Mouse (Mus musculus): ENCODE results near the gene Ablim1. TPM values are rescaled to one million over a fixed set of nuclear protein-coding genes. Genes with fewer than 3 reads are reported as not detected.
A peak's percentile ranks its signal among the peaks of the same experiment; 100 is the strongest.

Gene Ablim1
- polyA plus RNA-seq, 1 experiment from 2014 or later: 30.2 TPM

DNA sequence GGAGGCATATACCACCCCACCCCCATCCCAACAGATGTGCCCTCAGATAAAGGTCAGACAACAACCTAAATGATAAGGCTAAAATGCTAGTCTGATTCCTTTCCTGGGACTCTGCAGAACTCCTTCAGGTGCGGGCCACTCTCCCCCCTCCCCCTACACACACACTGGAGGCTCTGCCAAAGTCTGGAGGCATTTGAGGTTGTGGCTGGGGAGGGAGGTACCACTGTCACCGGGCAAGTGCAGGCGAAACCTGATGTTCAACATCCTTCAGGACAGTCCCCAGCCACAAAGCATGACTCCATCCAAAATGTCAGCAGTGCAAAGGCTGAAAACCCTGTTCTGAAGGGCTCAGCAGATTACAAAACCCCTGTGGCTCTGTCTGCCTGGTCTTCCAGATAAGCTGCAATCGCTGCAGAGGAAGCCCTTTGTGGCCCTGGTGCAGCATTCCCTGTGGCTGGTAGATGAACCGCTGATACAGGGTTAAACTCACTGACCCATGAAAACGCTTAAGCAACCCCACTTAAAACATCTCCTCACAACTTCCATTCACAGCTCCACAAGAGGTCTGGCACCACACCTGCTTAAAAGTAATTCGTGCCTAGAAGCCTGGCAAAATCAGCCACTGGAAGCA, 197.7 kb downstream of the Ablim1 start:
- 12% methylated on average over 7 of the region's 7 CpGs for WGBS
- DNase-seq (ENCODE audit: low spot score) (no peak), ATAC-seq (replicated peaks; ENCODE audit: low FRiP score, low TSS enrichment, low read depth) (no peak)
- Histone ChIP-seq H3K4me1 (replicated peaks; ENCODE audit: control insufficient read depth, insufficient read depth, low read length) (peaks cover 48% of the 10 kb centered on the region), H3K9me3 (ENCODE audit: control insufficient read depth, low read length) (no peaks in the 10 kb centered on the region), H3K9ac (ENCODE audit: low read length) (no peak overlapping the region), H3K4me3 (ENCODE audit: low read depth, low read length) (peak overlapping the region; percentile 39), H3K4me2 (ENCODE audit: low read length) (peak overlapping the region; percentile 61), H3K36me3 (ENCODE audit: control insufficient read depth, insufficient read depth, low read length) (no peaks in the 10 kb centered on the region), H3K27ac (ENCODE audit: low read depth) (0 out of 2 replicates have a peak overlapping the region, but pooled peaks have one; percentile 14), H3K27me3 (replicated peaks; ENCODE audit: control insufficient read depth, insufficient read depth, low read length) (no peaks in the 10 kb centered on the region)

DNA sequence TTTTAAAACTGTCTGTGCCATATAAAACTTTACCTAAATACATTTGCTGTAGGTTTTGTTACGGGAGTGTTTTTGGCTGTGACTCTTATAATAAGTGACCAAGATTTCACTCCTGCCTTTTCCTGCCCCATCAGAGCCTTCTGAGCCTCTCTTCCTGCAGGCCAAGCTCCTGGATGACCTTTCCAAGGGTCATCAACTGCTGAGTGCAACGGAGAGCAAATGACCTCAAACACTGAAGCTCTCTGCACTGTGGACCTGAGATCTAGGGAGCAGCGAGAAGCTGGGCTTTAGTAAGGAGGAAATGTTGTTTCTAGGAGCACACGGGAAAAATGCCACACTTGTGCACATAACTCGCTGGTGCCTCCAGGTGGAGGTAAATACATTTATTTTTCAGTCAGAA, 199.0 kb downstream of the Ablim1 start:
- no peaks in the 10 kb centered on the region for H3K9me3 ChIP-seq (ENCODE audit: control insufficient read depth, low read length)
- H3K4me1 ChIP-seq (replicated peaks; ENCODE audit: control insufficient read depth, insufficient read depth, low read length): peaks cover 48% of the 10 kb centered on the region

DNA sequence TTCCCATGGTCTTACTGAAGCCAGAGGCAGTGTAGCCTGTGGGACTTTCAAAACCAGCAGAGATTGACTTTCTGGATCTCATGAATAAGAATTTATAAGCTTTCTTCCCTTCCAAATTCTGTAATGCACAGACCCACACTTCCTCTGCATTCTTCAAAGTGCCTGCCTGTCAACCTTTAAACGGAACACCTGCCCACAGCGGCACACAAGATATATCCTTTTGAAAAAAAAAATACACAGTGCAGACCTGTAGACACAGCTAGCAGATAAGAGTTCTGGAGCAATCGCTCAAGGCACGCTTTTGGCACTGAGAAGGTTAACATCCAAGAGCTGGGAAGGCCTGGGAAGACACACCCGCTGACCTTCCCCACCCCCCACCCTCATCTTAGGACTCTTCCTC, 199.8 kb downstream of the Ablim1 start:
- H3K9ac ChIP-seq (ENCODE audit: low read length): no peak overlapping the region
- peaks cover 48% of the 10 kb centered on the region for H3K4me1 ChIP-seq (replicated peaks; ENCODE audit: control insufficient read depth, insufficient read depth, low read length)
- no peaks in the 10 kb centered on the region for H3K9me3 ChIP-seq (ENCODE audit: control insufficient read depth, low read length)
- no peak for ATAC-seq (replicated peaks; ENCODE audit: low FRiP score, low TSS enrichment, low read depth)
- no peak overlapping the region for H3K27ac ChIP-seq (ENCODE audit: low read depth)
- 28% methylated on average over 5 of the region's 5 CpGs for WGBS
- no peaks in the 10 kb centered on the region for H3K36me3 ChIP-seq (ENCODE audit: control insufficient read depth, insufficient read depth, low read length)
- DNase-seq (ENCODE audit: low spot score): no peak
- H3K27me3 ChIP-seq (replicated peaks; ENCODE audit: control insufficient read depth, insufficient read depth, low read length): no peaks in the 10 kb centered on the region
- H3K4me3 ChIP-seq (ENCODE audit: low read depth, low read length): no peak overlapping the region
- H3K4me2 ChIP-seq (ENCODE audit: low read length): no peak overlapping the region

More for the DNA sequence above, 199.0 kb downstream of the Ablim1 start:
- no peak overlapping the region for H3K27ac ChIP-seq (ENCODE audit: low read depth)
- H3K36me3 ChIP-seq (ENCODE audit: control insufficient read depth, insufficient read depth, low read length): no peaks in the 10 kb centered on the region
- WGBS: 52% methylated on average over 5 of the region's 5 CpGs
- ATAC-seq (replicated peaks; ENCODE audit: low FRiP score, low TSS enrichment, low read depth) (no peak), DNase-seq (ENCODE audit: low spot score) (no peak)
- no peak overlapping the region for H3K9ac ChIP-seq (ENCODE audit: low read length)
- H3K4me3 ChIP-seq (ENCODE audit: low read depth, low read length): no peak overlapping the region
- H3K27me3 ChIP-seq (replicated peaks; ENCODE audit: control insufficient read depth, insufficient read depth, low read length): no peaks in the 10 kb centered on the region
- H3K4me2 ChIP-seq (ENCODE audit: low read length): no peak overlapping the region

DNA sequence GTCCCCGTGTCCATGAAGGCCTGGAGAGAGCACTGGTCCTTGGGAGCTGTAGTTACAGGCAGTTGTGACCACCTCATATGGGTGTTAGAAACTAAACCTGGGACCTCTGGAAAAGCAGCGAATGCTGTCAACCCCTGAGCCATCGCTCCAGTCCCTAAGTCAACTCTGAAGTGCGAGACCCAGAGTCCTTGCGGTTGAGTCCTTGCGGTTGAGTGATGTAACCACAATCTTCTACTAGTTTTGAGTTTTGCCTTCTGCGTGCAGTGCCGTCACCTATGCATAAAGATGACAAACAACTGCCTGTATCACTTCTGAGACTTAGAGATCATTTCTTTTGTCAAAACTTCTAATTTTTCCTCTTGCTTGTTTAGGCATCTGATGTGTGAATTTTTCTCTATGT, 200.7 kb downstream of the Ablim1 start:
- 95% methylated on average over 8 of the region's 8 CpGs for WGBS
- DNase-seq (ENCODE audit: low spot score) (no peak), ATAC-seq (replicated peaks; ENCODE audit: low FRiP score, low TSS enrichment, low read depth) (no peak)
- no peak overlapping the region for H3K4me2 ChIP-seq (ENCODE audit: low read length)
- H3K36me3 ChIP-seq (ENCODE audit: control insufficient read depth, insufficient read depth, low read length): no peaks in the 10 kb centered on the region
- peaks cover 41% of the 10 kb centered on the region for H3K4me1 ChIP-seq (replicated peaks; ENCODE audit: control insufficient read depth, insufficient read depth, low read length)
- no peak overlapping the region for H3K9ac ChIP-seq (ENCODE audit: low read length)
- no peak overlapping the region for H3K4me3 ChIP-seq (ENCODE audit: low read depth, low read length)
- H3K27me3 ChIP-seq (replicated peaks; ENCODE audit: control insufficient read depth, insufficient read depth, low read length): no peaks in the 10 kb centered on the region
- no peak overlapping the region for H3K27ac ChIP-seq (ENCODE audit: low read depth)
- H3K9me3 ChIP-seq (ENCODE audit: control insufficient read depth, low read length): no peaks in the 10 kb centered on the region

DNA sequence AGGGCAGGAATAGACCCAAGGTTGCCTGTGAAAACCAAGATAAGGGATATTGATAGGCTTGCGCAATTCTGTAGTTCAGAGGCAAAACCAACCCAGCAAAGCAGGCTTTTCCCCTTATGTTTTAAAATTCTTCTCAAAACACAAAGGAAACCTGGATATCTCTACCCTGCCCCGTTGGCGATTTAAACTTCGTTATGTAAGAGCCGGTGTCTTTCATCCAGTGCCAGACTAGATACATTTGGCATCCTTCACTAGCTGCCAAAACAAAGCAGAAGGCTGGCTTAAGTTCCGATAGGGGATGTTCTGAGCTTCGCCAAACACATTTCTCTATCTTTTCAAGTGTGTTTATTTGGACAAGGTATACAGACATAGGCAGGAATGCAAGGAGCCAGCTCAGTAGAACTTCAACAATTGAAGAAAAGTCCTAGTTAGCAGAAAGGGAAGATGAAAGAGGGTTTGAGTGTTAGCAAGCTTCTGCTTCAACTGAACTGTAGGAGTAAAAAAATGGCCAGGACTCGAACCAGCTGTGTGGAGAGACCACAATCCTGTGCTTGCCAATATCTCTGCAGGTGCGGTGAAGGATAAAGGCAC, 201.8 kb downstream of the Ablim1 start:
- Histone ChIP-seq H3K4me3 (ENCODE audit: low read depth, low read length) (no peak overlapping the region), H3K4me2 (ENCODE audit: low read length) (no peak overlapping the region), H3K4me1 (replicated peaks; ENCODE audit: control insufficient read depth, insufficient read depth, low read length) (peaks cover 32% of the 10 kb centered on the region), H3K36me3 (ENCODE audit: control insufficient read depth, insufficient read depth, low read length) (no peaks in the 10 kb centered on the region), H3K27ac (ENCODE audit: low read depth) (peak overlapping the region; percentile 10; the same call in 1 of the 2 replicates), H3K9ac (ENCODE audit: low read length) (no peak overlapping the region), H3K27me3 (replicated peaks; ENCODE audit: control insufficient read depth, insufficient read depth, low read length) (no peaks in the 10 kb centered on the region), H3K9me3 (ENCODE audit: control insufficient read depth, low read length) (no peaks in the 10 kb centered on the region)
- WGBS: 23% methylated on average over 9 of the region's 9 CpGs
- DNase-seq (ENCODE audit: low spot score) (peak; percentile 77), ATAC-seq (replicated peaks; ENCODE audit: low FRiP score, low TSS enrichment, low read depth) (no peak)

DNA sequence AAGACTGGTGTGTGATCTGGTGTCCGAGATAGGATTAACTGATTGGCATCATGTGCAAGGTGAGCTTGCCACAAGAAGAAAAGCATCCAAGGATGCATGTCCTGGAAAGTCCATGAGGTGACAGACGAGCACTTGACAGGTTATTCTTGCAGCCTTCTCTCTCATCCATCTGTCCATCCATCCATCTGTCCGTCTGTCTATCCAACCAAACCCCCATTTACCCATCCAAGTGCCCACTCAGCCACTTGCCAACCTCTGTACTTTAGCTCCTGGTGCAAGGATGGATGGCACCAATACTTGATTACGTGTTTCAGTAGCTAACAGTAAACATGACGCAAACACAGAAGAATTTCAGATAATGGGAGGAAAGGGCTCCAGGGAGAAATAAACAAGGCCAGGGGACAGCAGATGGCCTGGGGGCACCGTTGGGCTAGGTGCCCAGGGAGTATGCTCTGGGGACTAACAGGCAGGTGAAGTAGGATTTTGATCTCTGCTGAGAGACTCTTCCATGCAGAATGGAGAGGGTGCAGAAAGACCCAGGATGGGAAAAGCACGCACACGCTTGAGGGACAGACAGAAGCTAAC, 202.4 kb downstream of the Ablim1 start:
- no peak overlapping the region for H3K9ac ChIP-seq (ENCODE audit: low read length)
- no peak for ATAC-seq (replicated peaks; ENCODE audit: low FRiP score, low TSS enrichment, low read depth)
- no peak for DNase-seq (ENCODE audit: low spot score)
- peaks cover 26% of the 10 kb centered on the region for H3K4me1 ChIP-seq (replicated peaks; ENCODE audit: control insufficient read depth, insufficient read depth, low read length)
- H3K4me3 ChIP-seq (ENCODE audit: low read depth, low read length): no peak overlapping the region
- no peak overlapping the region; the same call in 1 of the 2 replicates for H3K27ac ChIP-seq (ENCODE audit: low read depth)
- H3K4me2 ChIP-seq (ENCODE audit: low read length): no peak overlapping the region
- WGBS: 75% methylated on average over 8 of the region's 8 CpGs
- H3K36me3 ChIP-seq (ENCODE audit: control insufficient read depth, insufficient read depth, low read length): no peaks in the 10 kb centered on the region
- no peaks in the 10 kb centered on the region for H3K9me3 ChIP-seq (ENCODE audit: control insufficient read depth, low read length)
- no peaks in the 10 kb centered on the region for H3K27me3 ChIP-seq (replicated peaks; ENCODE audit: control insufficient read depth, insufficient read depth, low read length)

DNA sequence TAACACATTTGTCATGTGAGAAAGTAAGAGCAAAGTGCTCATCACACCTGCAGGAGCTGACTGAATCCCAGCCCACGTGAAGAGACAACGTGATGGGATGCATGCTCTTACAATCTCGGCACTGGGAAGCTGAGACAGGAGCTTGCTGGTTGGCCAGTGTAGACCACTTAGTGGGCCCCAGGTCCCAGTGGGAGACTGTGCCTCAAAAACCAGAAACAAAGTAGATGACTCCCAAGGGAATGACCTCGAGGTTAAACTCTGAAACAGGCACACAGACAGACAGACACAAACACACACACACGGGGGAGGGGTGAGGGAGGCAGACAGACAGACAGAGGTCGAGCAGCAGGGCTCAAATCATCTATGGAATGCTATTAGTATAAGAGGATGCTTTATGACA, 203.4 kb downstream of the Ablim1 start:
- WGBS: 67% methylated on average over 6 of the region's 6 CpGs
- no peaks in the 10 kb centered on the region for H3K27me3 ChIP-seq (replicated peaks; ENCODE audit: control insufficient read depth, insufficient read depth, low read length)
- H3K9ac ChIP-seq (ENCODE audit: low read length): no peak overlapping the region
- no peak overlapping the region for H3K4me2 ChIP-seq (ENCODE audit: low read length)
- no peak overlapping the region for H3K27ac ChIP-seq (ENCODE audit: low read depth)
- H3K36me3 ChIP-seq (ENCODE audit: control insufficient read depth, insufficient read depth, low read length): no peaks in the 10 kb centered on the region
- H3K9me3 ChIP-seq (ENCODE audit: control insufficient read depth, low read length): no peaks in the 10 kb centered on the region
- no peak for DNase-seq (ENCODE audit: low spot score)
- H3K4me1 ChIP-seq (replicated peaks; ENCODE audit: control insufficient read depth, insufficient read depth, low read length): peaks cover 16% of the 10 kb centered on the region
- no peak for ATAC-seq (replicated peaks; ENCODE audit: low FRiP score, low TSS enrichment, low read depth)
- H3K4me3 ChIP-seq (ENCODE audit: low read depth, low read length): no peak overlapping the region

DNA sequence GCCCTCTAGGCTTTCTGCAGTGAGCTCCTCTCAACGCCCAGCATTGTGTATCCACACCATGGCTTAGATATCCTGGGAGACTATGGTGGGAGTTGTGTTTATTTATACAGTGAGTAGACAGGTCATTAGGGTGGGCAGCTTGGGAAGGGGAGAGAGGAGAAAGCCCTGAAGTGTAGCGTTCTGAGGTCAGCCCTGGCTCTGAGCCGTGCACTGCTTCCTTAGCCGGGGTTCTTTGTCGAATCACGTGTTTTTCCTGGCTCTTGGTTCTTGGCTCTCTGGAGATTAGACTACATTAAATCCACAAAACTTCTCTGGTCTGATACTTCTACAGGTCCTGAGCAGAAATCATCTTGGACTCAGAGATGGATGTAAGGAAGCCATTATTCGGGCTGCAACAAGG, 205.1 kb downstream of the Ablim1 start:
- no peak overlapping the region for H3K9ac ChIP-seq (ENCODE audit: low read length)
- H3K36me3 ChIP-seq (ENCODE audit: control insufficient read depth, insufficient read depth, low read length): no peaks in the 10 kb centered on the region
- H3K9me3 ChIP-seq (ENCODE audit: control insufficient read depth, low read length): no peaks in the 10 kb centered on the region
- ATAC-seq (replicated peaks; ENCODE audit: low FRiP score, low TSS enrichment, low read depth) (no peak), DNase-seq (ENCODE audit: low spot score) (no peak)
- no peaks in the 10 kb centered on the region for H3K27me3 ChIP-seq (replicated peaks; ENCODE audit: control insufficient read depth, insufficient read depth, low read length)
- no peak overlapping the region for H3K4me3 ChIP-seq (ENCODE audit: low read depth, low read length)
- H3K4me2 ChIP-seq (ENCODE audit: low read length): no peak overlapping the region
- no peak overlapping the region for H3K27ac ChIP-seq (ENCODE audit: low read depth)
- peaks cover 6% of the 10 kb centered on the region for H3K4me1 ChIP-seq (replicated peaks; ENCODE audit: control insufficient read depth, insufficient read depth, low read length)
- WGBS: 42% methylated on average over 7 of the region's 7 CpGs
